Mouse (Mus musculus): ENCODE results near the gene Arhgef16. TPM values are rescaled to one million over a fixed set of nuclear protein-coding genes. Genes with fewer than 3 reads are reported as not detected.

Gene Arhgef16
- polyA plus RNA-seq, 1 experiment from 2014 or later: 1.4 TPM

DNA sequence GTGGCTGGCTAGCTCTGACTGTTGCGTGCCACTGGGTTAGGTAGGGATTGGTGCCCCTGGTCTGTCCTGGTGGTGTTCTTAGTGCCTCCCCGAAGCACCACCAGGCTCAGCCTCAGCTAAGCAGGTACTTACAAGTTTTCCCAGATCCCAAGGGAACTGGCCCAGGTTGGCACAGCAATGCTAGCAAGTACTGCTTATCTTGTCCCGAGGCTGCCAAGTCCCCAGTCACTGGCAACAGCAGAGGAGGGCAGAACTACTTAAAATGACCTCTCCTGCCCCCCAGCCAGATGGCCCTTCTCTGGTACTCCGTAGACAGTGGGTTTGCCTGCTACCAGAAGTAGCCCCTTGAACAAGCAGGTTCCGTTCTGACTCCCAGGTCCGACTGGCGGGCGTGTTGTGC is 62.3 kb downstream of the Arhgef16 start:
- Histone ChIP-seq H3K27ac (replicated peaks) (no peak overlapping the region), H3K27me3 (ENCODE audit: low read depth, poor library complexity, severe bottlenecking) (peaks cover 9% of the 10 kb centered on the region; the same call in 1 of the 2 replicates), H3K36me3 (no peaks in the 10 kb centered on the region), H3K9me3 (replicated peaks) (0 out of 2 replicates have a peak, but pooled peaks cover 3% of the 10 kb centered on the region), H3K4me3 (no peak overlapping the region), H3K4me1 (peaks cover 25% of the 10 kb centered on the region)
- WGBS: 86% methylated on average over 8 of the region's 8 CpGs
- no peak for DNase-seq (ENCODE audit: low spot score)

DNA sequence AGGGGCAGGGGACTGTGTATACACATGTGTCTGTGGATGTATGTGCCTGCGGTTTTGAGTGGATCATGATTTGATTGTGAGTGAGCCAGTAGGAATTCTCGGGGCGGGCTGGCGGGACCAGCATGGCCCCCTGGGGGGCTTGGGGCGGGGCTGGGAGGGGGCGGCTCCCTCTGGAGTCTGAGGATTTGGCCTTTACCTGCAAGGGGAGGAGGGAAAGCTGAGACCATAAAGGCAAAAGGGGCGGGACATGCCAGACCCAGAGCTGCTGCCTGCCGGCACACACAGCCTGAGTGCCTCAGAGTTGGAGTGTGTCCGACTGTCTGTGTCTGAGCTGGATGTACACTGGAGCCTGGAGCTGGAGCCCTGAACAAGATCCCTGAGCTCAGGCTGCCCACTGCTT is 64.2 kb downstream of the Arhgef16 start:
- peaks cover 9% of the 10 kb centered on the region; the same call in 1 of the 2 replicates for H3K27me3 ChIP-seq (ENCODE audit: low read depth, poor library complexity, severe bottlenecking)
- peak overlapping the region; percentile 24 for H3K27ac ChIP-seq (replicated peaks)
- WGBS: 2% methylated on average over 9 of the region's 9 CpGs
- no peaks in the 10 kb centered on the region for H3K36me3 ChIP-seq
- H3K4me1 ChIP-seq: peaks cover 33% of the 10 kb centered on the region
- H3K9me3 ChIP-seq (replicated peaks): 0 out of 2 replicates have a peak, but pooled peaks cover 3% of the 10 kb centered on the region
- H3K4me3 ChIP-seq: peak overlapping the region; percentile 31
- peak; percentile 25 for DNase-seq (ENCODE audit: low spot score)

DNA sequence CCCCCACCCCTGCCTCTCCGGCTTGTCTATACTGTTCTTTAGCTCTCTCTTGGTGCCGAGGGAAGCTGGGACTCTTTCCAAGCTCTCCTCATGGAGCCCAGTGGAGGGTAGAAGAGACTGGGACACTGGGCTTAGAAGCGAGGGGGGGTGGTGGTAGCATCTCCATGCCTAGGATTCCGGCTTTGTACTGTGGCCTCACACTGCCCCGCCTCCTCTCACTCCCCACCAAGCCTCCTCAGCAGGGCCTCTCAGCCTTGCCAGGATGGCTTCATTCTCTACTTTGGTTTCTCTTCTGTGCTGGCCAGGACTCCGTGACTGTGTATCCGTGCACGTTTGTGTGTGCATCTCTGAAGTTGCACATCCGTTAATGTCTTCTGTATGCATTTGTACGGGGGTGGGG is 64.6 kb downstream of the Arhgef16 start:
- peak overlapping the region; percentile 24 for H3K27ac ChIP-seq (replicated peaks)
- peaks cover 37% of the 10 kb centered on the region for H3K4me1 ChIP-seq
- 0 out of 2 replicates have a peak, but pooled peaks cover 3% of the 10 kb centered on the region for H3K9me3 ChIP-seq (replicated peaks)
- no peaks in the 10 kb centered on the region for H3K36me3 ChIP-seq
- peak overlapping the region; percentile 31 for H3K4me3 ChIP-seq
- WGBS: 7% methylated on average over 10 of the region's 10 CpGs
- H3K27me3 ChIP-seq (ENCODE audit: low read depth, poor library complexity, severe bottlenecking): peaks cover 9% of the 10 kb centered on the region; the same call in 1 of the 2 replicates
- peak; percentile 32 for DNase-seq (ENCODE audit: low spot score)

DNA sequence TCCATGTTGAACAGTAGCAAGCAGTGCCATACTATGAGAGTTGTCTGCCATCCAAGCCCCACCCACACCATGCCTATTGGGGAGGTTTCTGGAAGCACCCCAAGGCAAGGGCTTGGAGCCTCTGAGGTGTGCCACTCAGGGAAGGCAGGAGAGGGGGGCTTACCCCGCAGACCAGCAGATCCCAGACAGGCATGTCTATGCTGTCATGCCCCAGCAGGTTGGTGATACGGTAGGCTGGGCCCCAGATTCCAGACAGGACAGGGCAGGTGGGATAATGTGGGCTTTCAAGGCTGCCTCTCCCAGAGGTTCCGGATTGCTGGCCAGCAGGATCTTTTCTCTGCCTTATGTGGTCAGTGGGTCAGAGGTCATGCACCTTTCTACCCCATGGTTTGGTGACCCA is 65.5 kb downstream of the Arhgef16 start:
- 66% methylated on average over 3 of the region's 3 CpGs for WGBS
- no peak for DNase-seq (ENCODE audit: low spot score)

DNA sequence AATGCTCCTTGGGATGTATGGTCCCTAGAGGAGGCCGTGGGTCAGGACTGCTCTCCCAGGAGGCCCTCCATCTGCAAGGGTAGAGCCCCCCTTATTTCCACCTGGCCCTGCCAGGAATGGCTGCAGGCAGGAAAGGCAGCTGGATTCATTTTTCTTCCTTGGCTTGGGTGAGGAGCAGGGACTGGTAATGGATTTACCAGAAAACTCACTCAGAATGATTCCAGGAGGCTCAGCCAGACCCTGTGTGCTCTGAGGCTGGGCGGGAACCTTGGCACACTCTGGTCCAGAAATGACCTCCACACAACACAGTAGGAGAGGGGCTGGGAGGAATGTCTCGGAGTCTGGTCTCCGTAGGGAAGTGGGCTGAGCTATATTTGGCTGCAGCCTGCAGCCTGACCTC is 69.2 kb downstream of the Arhgef16 start:
- no peak for DNase-seq (ENCODE audit: low spot score)
- no peak overlapping the region for H3K27ac ChIP-seq (replicated peaks)
- H3K4me1 ChIP-seq: peaks cover 43% of the 10 kb centered on the region
- H3K9me3 ChIP-seq (replicated peaks): no peaks in the 10 kb centered on the region
- 71% methylated on average over 4 of the region's 4 CpGs for WGBS
- no peaks in the 10 kb centered on the region for H3K36me3 ChIP-seq
- no peaks in the 10 kb centered on the region for H3K27me3 ChIP-seq (ENCODE audit: low read depth, poor library complexity, severe bottlenecking)
- no peak overlapping the region for H3K4me3 ChIP-seq

More for the DNA sequence above, 65.5 kb downstream of the Arhgef16 start:
- H3K27ac ChIP-seq (replicated peaks): no peak overlapping the region
- H3K9me3 ChIP-seq (replicated peaks): 0 out of 2 replicates have a peak, but pooled peaks cover 3% of the 10 kb centered on the region
- peaks cover 44% of the 10 kb centered on the region for H3K4me1 ChIP-seq
- peaks cover 9% of the 10 kb centered on the region; the same call in 1 of the 2 replicates for H3K27me3 ChIP-seq (ENCODE audit: low read depth, poor library complexity, severe bottlenecking)
- H3K36me3 ChIP-seq: no peaks in the 10 kb centered on the region
- H3K4me3 ChIP-seq: no peak overlapping the region

DNA sequence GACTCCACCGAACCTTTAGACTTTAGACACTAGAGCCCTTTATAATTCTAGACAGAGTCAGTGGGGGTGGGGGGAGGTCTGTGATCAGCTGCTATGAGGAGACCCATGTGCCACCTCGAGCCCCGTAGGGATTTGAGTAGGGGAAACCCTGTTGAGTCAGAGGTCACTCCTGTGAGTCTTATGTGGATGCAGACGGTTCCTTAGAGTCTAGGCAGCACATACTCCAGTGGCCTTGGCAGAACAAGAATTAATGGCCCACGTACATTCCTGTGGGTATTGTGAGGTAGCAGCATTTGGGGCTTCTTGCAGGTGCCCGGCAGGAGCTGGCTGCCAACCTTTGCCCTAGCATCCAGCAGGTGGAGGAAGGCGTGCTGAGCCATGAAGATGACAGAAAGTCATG is 70.1 kb downstream of the Arhgef16 start:
- no peak for DNase-seq (ENCODE audit: low spot score)
- 88% methylated on average over 7 of the region's 7 CpGs for WGBS
- Histone ChIP-seq H3K4me3 (no peak overlapping the region), H3K4me1 (peaks cover 33% of the 10 kb centered on the region), H3K36me3 (no peaks in the 10 kb centered on the region), H3K27ac (replicated peaks) (no peak overlapping the region), H3K9me3 (replicated peaks) (no peaks in the 10 kb centered on the region), H3K27me3 (ENCODE audit: low read depth, poor library complexity, severe bottlenecking) (no peaks in the 10 kb centered on the region)

DNA sequence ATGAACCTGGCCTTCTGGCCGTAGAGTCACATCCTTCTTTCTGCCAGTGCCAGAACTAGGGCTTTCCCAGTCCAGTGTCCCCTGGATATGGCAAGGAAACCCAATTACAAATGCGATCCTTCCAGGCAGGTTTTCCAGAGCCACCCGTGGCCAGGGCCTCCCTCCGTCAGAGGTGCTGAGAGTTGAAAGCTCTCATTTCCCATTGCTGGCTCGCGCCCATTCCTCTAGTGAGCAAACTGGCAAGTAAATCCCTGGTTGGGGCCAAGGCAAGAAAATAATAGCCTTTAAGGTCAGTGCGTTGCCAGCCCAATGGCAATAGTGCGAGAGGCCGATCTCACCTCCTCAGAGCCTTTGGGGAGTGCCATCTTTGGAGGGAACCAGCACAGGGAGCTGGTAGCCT is 71.9 kb downstream of the Arhgef16 start:
- DNase-seq (ENCODE audit: low spot score): no peak
- Histone ChIP-seq H3K4me3 (no peak overlapping the region), H3K27ac (replicated peaks) (no peak overlapping the region), H3K4me1 (peaks cover 34% of the 10 kb centered on the region), H3K36me3 (no peaks in the 10 kb centered on the region), H3K27me3 (ENCODE audit: low read depth, poor library complexity, severe bottlenecking) (no peaks in the 10 kb centered on the region), H3K9me3 (replicated peaks) (no peaks in the 10 kb centered on the region)
- WGBS: 97% methylated on average over 9 of the region's 9 CpGs

Other genes starting within 250 kb of the Arhgef16 start
- gene Trp73, start 161.5 kb downstream of the Arhgef16 start, polyA plus RNA-seq (2016; fragmentation: Nextera tagmentation; extraction: Ambion mirVana): 0.30 and 0.36 TPM in 2 replicates
- gene Wrap73, start 159.3 kb downstream of the Arhgef16 start, polyA plus RNA-seq (2016; fragmentation: Nextera tagmentation; extraction: Ambion mirVana): 47.2 and 53.1 TPM in 2 replicates
- 120 and 129 TPM in 2 replicates for gene Tprgl, start 141.0 kb downstream of the Arhgef16 start, polyA plus RNA-seq (2016; fragmentation: Nextera tagmentation; extraction: Ambion mirVana)
- 21.6 and 23.4 TPM in 2 replicates for gene Megf6, start 130.9 kb downstream of the Arhgef16 start, polyA plus RNA-seq (2016; fragmentation: Nextera tagmentation; extraction: Ambion mirVana)
- gene B230104I21Rik, start 34.5 kb upstream of the Arhgef16 start, polyA plus RNA-seq (2016; fragmentation: Nextera tagmentation; extraction: Ambion mirVana): 0.16 TPM in 1 of 2 replicates, not detected in the other

All from midbrain, embryonic 10.5 days (tissue).